Mouse (Mus musculus) embryonic stem cell, embryonic (primary cell): ENCODE measurements at regions not wholly inside any gene's neighbourhood (a gene's known extent, or its start where the extent isn't known, plus 50 kb on each side); places are given as distances from the start of the nearest gene placed in this dataset.

Experiments used
- CTCF ChIA-PET, 4 experiments: fragments of 300-600 bp in 2 of 4; fragments of 350-600 bp in 2 of 4; sonication (Branson Sonifier 250); formaldehyde crosslinking; loops; one replicate each; lab custom pipeline; 2022; ENCODE audit warnings: inconsistent platforms in 2 of 4; lab: Charles Lee
- POLR2A ChIA-PET, 4 experiments: fragments of 300-600 bp in 2 of 4; fragments of 350-600 bp in 2 of 4; sonication (Branson Sonifier 250); formaldehyde crosslinking; loops; one replicate each; lab custom pipeline; 2022; ENCODE audit warnings: antibody characterized with exemption in 4 of 4, inconsistent platforms in 1 of 4; lab: Charles Lee

DNA sequence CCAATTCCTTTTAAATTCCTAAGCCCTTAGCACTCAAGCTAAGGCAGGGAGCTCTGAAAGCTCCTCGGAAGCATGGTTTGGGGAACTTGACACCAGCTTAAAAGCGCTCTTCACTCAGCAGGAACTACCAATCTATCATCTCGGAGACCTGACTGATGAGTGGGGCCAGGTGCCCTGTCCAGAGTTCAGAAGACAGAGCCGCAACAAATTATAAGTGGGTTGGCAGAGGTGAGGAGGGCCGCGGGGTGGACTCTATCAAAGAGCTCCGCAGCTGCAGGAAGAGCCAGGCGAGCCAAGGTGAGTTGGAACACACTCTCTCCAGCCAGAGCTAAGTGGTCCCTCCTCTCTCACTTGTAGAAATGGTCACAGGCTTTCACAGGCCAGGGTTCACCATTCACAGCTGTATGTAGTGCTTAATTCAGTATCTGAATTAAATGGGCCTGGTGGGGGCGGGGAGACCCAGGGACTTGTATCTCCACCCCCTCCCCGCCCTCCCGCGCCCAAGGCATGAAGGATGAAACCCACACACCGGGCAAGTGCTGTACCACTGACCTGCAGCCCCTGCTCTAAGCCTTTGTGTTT is 180.8 kb downstream of the Stim2 start:
- POLR2A ChIA-PET = no interaction called here
- CTCF ChIA-PET = interaction anchor here in 1 of 4 experiments (1.2 kb wide), 1 partner anchor 24 kb away, joined by 4 read pairs; no protein-coding TSS in a partner anchor

DNA sequence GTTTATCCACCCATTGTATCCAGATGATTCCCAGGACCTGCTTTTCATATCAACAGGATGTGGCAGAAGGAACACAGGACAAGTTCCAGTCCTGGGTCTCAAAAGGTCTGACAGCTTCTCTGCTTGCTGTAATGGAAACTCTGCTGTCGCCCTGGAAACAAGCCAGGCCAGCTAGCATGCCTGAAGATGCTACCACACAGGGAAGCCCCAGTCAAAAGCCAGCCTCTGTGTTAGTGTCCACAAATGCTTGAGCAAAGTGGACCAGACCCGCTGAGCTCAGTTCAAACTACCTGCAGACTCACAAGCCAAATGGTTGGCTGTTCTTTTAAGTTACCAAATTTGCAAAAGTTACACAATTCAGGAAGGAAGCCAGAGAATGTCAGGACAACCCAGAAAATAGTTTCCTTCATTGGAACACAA is 181.9 kb downstream of the Stim2 start:
- CTCF ChIA-PET = interaction anchor here in 1 of 4 experiments (1.2 kb wide), 1 partner anchor 26 kb away, joined by 4 read pairs; no protein-coding TSS in a partner anchor
- POLR2A ChIA-PET = no interaction called here

DNA sequence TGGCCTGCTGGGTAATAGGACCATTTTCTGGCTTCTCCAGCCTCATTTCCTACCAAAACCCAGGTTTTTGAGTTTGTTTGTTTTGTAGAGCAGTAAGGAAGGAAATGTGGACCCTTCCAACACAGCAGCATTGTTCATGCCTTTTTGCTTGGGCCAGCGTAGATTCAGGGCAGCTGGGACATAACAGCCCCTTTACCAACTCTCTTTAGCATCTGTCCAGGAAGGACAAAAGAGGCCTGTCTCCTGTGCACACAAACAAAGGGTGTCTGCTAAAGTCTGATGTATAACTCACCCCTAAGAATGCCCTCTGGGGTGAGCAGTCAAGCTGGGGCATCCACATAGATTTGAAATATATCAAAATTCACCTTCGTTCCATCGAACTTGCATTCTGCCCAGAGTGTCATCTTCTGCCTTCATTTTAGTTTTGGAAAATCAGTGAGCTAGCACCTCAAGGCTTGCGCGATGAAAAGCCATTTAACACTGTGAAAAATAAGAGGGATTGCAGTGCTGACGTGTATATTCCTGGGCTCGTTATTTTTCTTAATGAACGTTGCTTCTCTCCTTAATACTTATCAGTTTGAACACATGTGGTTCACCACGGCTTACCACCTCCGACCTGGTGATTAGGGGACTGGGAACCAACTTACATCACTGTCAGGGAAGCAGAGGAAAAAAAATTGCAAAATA is 182.5 kb downstream of the Stim2 start:
- ChIA-PET POLR2A (no interaction called here), CTCF (no interaction called here)

DNA sequence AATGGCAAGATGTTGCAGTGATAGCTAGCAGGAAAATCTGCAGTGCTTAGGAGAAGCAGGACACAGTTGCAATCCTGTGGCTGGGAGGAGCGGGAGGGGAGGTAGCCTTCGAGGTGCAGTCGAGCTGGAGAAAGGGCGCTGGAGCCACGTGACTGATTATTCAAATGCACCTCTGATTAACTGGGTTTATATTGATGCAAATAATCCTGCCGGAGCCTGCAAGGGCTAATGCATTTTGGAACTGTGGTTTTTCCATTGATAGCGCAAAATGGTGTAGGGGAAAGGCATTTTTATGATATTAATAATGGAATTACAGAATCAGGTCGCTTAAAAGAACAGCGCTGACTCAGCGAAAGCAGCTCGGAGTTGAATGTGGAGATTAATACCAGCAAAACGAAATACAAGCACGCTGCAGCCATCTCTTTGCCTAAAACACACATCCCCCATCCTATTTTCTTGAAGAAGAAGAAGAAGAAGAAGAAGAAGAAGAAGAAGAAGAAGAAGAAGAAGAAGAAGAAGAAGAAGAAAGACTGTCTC is 183.1 kb downstream of the Stim2 start:
- ChIA-PET POLR2A (interaction anchor here in 1 of 4 experiments (0.6 kb wide), 1 partner anchor 572 kb away, joined by 6 read pairs; no protein-coding TSS in a partner anchor), CTCF (no interaction called here)

DNA sequence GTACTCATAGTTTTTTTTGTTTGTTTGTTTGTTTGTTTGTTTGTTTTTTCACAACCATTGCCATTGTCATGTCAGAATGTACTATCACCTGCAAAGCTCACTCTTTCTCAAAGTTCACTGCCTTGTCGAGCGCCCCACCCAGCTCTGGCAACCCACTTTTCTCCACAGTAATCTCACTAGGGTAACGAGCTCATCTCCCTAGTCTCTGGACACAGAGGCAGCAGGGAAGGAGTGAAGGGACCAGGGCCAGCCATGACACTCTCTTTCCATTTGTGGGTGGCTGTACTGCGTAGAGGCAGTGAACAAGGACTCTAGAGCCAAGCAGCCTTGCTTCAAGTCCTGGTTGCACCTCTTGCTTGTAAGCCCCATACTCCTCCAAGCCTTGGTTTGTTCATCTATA is 184.5 kb downstream of the Stim2 start:
- CTCF ChIA-PET = interaction anchor here in 1 of 4 experiments (0.7 kb wide), 1 partner anchor 28 kb away, joined by 3 read pairs; no protein-coding TSS in a partner anchor
- POLR2A ChIA-PET = no interaction called here

DNA sequence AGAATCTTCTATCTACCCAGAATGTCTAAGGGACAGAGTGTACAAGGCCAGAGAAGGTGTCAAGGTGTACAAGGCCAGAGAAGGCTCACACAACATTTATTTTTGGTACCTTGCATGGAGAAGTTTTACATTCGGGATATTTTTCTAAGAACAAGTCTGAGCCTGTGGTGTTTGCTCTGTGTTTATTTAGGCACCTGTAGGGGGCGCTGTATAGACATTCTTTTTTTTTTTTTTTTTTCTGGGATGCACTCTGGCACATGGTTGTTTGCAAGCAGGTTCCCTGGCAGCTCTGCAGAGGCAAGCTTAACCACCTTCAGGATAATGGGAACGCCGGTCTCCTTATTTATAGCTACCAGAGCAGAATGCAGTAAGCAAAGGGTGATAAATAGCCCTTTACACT is 187.4 kb downstream of the Stim2 start:
- ChIA-PET POLR2A (interaction anchor here in 1 of 4 experiments (0.6 kb wide), 1 partner anchor 34 kb away, joined by 3 read pairs; no protein-coding TSS in a partner anchor), CTCF (interaction anchor here (0.6 to 0.8 kb wide), 13 partner anchors 9 to 1042 kb away, joined by 3 to 5 read pairs (median 3); no protein-coding TSS in a partner anchor)

DNA sequence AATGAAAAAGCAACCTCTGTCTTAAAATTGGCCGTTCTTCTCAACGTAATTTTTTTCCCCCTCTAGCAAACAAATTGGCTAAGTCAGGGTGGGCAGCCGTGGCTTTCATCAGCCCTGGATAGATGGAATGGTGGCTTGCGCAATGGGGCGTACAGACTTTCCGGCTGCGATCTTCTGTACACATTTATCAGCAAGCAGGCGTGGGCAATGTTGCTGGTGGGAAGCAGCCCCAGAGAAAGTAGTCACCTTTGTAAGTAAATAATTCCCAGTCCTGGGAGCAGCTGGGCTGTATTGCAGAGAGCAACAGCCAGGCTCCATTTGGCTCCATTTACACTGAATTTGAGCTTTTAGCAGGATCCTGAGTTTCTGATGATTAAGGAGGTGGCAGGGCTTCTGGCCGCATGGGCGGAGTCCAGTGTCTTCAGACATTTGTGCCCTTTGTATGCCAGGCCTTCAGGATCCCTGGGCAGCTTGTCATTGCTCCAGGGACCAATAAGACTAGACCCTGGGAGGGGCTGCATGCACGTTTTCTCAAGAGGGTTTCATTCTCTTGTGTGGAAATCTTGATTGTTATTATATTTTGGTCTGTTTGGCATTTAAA is 187.9 kb downstream of the Stim2 start:
- ChIA-PET POLR2A (interaction anchor here in 1 of 4 experiments (0.6 kb wide), 1 partner anchor 33 kb away, joined by 3 read pairs; no protein-coding TSS in a partner anchor), CTCF (interaction anchor here (0.6 to 0.8 kb wide), 12 partner anchors 11 to 1041 kb away, joined by 3 to 5 read pairs (median 3); no protein-coding TSS in a partner anchor)

DNA sequence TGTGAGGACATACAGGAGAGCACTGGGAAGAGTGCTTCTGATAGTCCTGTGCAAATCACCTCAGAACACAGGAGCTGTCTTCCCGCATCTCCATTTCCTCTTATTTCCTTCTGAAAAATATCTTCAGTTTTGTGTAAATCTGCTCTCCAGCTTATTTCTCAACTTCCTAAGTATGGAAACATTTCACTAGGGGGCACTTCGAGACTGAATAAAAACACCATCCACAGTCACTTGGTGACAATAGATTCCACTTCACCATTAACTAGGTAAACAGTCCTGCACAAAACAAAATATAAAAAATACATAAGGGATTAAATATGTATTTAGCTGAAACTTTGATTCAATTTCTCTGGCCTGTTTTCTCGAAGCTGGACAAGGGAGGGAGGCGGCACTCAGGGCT is 193.4 kb downstream of the Stim2 start:
- ChIA-PET POLR2A (interaction anchor here in 1 of 4 experiments (1.1 kb wide), 1 partner anchor 15 kb away, joined by 3 read pairs; no protein-coding TSS in a partner anchor), CTCF (interaction anchor here in 2 of 4 experiments (0.6 to 0.7 kb wide), 2 partner anchors 364 to 722 kb away, joined by 3 read pairs; no protein-coding TSS in a partner anchor)

DNA sequence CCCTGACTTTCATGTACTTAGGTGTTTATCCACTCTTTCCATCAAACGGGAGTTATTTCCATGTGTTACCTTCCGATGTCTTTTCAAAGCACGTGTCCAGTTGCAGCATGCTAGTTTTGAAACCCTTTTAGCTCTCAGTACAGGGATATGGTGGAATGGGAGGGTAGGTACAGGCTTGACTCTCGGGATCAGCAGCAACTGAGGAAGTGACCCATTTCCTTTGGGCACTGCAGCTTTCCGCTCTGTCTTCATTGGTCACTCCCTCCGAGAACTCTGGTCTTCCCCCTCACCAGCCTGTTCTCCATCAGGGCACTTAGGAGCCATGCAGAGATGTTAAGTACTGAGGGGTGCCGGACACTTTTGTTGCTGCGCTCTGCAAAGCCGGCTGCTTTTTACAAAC is 196.5 kb downstream of the Stim2 start:
- ChIA-PET POLR2A (no interaction called here), CTCF (interaction anchor here in 1 of 4 experiments (0.6 kb wide), 1 partner anchor 9 kb away, joined by 4 read pairs; no protein-coding TSS in a partner anchor)

DNA sequence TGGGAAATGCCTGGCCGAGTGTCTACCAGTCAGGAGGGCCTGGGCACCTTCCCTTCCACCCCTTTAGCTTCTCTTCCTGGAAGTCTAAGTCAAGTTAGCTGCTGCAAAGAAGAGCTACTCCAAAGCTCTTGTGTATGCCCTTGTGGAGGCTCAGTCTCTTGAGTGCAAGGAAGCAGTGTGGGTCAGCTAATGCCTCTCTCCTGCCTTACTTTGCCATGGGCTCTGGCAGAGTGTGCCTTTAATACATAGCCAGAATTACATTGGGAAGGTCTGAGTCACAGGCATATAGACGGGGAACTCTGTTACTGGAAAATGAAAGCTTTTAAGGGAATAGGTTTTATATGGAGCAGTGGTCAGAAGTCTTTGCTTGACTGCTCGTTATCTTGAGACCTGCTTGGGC is 201.7 kb downstream of the Stim2 start:
- ChIA-PET CTCF (interaction anchor here in 3 of 4 experiments (0.5 to 1.0 kb wide), 3 partner anchors 12 to 1077 kb away, joined by 3 read pairs; no protein-coding TSS in a partner anchor), POLR2A (no interaction called here)

DNA sequence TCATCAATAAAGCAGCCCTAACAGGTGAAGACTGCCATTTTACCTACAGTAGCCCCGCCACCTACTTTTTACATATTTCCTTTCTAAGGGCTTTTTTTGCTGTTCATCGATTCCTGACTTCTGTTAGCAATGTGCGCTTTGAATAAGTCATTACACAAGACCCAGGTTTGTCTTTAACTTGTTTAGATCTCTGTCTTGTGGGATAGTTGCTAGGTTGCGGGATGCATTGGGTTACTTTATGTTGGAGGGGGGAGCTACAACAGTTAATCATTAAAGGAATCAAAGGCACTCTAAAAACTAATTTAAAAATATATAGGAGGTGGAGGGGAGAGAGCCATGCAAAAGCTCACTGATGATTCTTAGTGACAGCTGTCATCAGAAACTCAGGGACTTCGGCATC is 202.3 kb downstream of the Stim2 start:
- CTCF ChIA-PET = no interaction called here
- POLR2A ChIA-PET = no interaction called here

DNA sequence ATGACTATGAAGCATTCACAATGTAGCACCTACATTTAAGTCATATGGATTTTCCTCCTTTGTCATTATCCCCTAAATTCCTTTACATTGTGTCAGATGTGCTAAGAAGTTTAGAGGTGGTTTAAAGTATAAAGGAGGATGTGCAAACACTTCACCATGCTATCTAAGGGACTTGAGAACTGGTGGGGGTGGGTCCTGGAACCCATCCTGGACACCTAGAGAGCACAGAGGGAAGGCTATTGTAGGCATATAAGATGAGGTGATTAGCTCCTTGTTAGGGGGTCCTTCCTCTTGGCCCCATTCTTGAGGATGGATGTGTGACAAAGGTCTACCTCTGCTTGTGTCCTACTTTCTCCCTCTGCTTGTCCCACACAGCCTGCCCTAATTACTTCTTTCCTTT is 213.2 kb downstream of the Stim2 start:
- ChIA-PET POLR2A (no interaction called here), CTCF (no interaction called here)

DNA sequence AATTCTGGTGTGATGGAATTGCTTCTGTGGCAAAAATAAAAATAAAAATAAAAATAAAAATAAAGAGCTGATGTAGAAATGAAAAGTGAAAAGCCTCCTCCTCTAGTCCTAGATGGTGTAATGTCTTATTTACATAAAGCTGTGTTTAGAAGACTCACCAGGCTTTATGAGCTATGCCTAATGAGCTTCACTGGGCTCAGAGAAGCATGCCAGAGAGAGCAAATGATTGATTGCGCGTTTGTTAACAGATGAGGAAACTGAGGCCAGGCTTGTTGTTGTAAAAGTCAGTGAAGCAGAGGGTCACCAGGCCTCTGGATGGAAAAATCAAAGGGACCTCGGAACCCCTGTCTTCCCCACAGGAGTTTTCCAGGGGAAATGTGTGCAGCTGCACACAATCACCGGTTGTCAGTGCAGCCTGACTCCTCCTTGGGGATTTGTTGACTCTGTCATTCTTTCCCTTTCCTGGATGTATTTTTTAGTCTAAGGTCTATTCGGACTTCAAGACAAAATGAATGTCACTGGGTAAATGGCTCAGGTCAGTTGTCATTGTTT is 213.8 kb downstream of the Stim2 start:
- ChIA-PET CTCF (no interaction called here), POLR2A (no interaction called here)

DNA sequence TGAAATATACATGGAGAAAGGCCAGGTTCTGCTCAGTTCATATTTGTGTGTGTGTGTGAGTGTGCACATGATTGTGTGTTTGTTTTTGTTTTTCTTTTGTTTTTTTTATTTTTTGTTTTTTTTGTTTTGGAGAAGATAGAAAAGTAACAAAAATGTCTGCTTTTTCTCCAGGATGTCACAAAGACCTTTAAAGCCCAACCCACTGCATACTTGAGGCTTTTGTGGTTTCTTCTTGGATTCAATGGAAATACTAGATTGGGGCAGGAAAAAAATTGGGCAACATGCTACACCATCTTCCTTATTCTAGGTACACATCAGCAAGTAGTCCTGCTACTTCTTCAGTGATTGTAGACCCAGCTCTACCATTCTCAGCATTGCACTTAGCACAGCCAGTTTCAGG is 226.7 kb downstream of the Stim2 start:
- ChIA-PET POLR2A (interaction anchor here in 1 of 4 experiments (0.5 kb wide), 1 partner anchor 315 kb away, joined by 3 read pairs; no protein-coding TSS in a partner anchor), CTCF (interaction anchor here in 2 of 4 experiments (0.7 to 0.9 kb wide), 2 partner anchors 68 to 354 kb away, joined by 4 to 7 read pairs; no protein-coding TSS in a partner anchor)

DNA sequence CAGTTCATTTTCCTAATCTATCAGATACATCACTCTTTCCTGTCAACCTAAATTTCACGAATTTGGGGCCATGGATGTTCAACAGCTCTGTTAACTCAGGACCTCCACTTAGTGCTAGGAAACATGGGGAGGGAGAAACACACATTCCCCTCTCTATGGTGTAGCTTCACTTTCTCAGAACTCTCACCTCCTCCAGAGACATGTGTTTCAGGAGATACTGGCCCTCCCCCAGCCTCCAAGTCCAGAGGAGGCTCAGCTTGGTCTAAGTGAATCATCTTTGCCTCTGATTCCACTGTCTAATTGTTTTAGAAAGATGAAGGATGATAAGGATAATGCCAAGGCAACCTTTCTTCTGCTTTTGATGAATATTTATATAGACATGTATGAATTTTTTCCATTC is 236.3 kb downstream of the Stim2 start:
- CTCF ChIA-PET = no interaction called here
- POLR2A ChIA-PET = no interaction called here

DNA sequence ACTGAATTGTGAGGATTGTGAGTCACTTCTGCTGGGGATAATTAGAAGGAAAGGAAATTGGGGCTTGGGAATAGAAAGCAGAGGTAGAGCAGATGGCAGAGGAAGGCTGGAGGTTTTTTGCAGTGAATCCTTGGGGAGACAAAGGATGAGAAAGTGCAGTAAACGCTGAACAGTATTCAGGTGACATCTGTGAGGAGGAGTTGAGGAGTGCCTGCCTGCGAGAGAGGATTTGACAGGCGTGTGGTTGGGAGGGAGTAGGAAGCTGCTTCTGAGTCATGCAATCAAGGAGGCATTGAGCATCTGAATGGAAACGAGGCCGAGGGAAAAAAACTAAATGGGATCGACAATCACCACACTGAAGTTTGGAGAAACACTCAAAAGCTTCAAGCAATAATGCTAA is 236.9 kb downstream of the Stim2 start:
- ChIA-PET POLR2A (no interaction called here), CTCF (no interaction called here)

DNA sequence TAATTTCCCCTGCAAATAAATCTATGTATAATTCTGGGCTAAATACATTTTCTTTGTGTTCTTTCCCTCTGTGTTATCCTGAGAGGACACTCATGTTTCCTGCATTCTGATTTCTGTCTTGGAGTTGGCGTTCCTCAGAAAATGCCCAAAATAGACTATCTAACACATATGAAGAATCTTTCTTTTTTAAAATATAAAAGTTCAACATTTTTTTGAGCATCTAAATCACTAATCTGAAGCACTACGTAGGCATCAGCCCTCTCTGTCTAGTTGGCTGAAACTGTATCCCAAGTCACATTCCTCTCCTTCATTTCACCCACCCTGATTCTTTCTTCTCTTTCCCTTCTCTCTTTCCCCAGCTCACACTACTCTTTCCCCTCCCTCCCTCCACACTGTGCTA is 238.9 kb downstream of the Stim2 start:
- ChIA-PET CTCF (no interaction called here), POLR2A (no interaction called here)

DNA sequence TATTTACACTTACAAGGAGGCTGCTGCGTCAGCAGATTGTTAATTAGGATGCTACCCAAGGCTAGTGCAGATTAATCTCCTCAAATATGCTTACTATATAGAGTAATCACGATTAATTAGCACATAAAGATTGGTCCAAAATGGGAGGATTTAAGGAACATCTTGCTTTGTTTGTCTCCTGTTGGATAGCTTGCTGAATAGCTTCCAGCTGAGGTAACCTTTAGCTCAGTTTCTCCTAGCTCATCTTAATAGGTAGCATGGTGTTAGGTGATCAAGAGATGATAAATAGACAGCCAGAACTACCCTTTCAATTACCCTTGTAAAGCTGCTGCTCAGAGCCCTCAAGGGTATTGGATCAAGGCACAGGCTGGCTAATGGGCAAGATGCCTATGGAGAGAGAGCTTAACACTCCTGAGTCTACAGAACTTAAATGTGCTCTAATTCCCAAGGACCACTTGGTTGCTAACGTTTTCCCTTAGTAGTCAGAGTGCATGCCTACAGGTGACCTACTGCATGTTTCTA is 240.4 kb downstream of the Stim2 start:
- POLR2A ChIA-PET = no interaction called here
- CTCF ChIA-PET = no interaction called here

DNA sequence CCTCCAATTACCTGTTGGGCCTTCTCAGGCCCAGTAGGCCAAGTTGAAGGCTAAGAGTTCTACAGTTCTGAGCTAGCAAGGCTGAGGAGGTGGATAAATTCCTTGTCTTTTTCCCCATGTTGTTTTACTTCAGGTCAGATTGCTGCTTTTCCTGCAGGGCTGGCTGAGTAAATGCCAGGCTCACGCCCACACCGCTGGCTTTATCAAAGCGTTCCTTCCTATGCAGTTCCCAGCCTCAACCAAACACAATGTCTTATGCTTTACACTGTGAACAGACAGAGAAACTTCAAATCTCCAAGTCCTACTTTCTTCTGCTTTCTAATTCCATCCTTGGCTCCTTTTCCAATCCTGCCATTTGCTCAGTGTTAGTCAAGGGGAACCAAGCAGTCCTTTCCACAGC is 241.3 kb downstream of the Stim2 start:
- POLR2A ChIA-PET = no interaction called here

More for the DNA sequence above, 241.3 kb downstream of the Stim2 start:
- CTCF ChIA-PET = no interaction called here
